Mouse (Mus musculus): Measurements from ENCODE around the gene Hoxb8.

Gene Hoxb8

DNA sequence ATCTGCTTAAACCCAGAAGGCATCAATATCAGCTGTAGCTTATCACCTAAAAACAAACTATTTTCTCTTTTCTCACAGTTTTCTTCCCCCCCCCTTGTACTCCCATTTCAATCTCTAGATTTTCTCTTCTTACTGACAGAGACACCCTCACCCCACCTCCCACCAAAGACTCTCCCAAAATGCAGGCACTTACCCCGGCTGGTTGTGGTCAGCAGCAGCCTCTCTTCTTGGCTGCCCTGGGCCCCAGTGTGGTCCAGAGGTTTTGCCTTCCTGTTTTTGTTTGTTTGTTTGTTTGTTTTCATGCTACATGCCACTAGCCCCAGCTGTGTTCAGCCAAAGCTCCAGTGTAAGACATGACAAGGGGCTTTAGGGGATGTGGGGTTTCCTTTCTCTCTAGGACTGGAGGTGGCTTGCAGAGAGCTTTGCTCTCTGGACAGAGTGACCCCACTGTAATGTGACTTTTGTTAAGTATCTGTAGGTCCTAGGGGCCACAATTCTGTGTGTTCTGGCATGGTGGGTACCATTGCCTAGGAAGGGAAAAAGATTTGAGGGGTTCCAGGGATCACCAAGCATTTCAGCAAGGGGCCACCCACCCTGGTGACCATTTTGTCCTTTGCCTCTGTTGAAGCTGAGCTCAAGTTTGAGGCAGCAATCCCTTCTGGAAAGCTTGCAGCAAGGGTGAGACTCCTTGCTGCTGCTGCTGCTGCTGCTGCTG is 13.5 kb upstream of the Hoxb8 start:
- no peak for DNase-seq (ENCODE audit: low spot score)

- DNase-seq (ENCODE audit: low spot score), result no peak
Measured at GRCm38 (mm10) chr11:96269869-96270268, 11.8 kb upstream of the Hoxb8 start.

- no peak for DNase-seq (ENCODE audit: low spot score)
Measured at GRCm38 (mm10) chr11:96270996-96271540, 10.6 kb upstream of the Hoxb8 start, which contains the start of gene Hoxb9. TSS of gene Hoxb9 (plus strand) at chr11:96271457.

GRCm38 (mm10) chr11:96271541-96272011 is 10.1 kb upstream of the Hoxb8 start:
- no peak for DNase-seq (ENCODE audit: low spot score)

DNA sequence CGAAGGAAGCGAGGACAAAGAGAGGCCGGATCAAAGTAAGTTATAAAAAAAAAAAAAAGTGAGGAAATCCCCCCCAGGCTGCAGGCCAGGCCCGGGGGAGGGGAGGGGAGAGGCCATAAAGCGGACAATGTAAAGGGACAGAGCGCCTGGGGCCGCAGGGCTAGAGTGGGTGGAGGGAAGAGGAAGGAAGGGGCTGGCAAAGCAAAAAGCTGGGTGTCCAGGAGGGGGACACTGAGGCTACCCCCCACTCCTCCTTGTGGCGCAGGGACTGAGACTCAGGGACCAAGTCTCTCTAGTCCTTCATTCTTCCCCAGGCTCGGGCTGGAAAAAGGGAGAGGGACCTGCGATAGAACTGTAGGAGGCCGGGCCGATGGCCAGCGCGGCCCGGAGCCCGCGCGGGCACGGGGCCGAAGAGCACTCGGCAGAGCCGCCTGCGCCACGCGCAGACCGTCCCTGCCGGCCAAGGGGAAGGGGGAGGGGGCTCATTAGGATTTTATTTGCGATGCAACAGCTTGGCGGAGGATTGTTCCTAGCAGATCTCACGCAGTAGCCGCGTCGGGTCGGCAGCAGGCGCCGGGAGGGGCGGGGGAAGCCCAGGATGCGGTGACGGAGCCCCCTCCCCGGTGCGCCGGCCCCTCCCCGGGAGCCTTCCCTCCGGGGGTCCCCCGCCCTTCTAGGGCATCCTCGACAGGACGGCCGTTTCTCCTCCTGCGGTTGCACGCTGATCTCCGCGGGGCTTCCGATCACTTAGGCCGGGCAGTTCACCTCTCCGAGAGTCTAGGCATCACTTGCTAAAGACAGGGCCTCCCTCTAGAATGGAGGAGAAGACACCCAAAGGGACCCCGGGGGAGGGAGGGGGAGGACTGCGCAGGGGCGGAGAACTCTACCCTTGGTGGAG is 9.4 kb upstream of the Hoxb8 start:
- no peak for DNase-seq (ENCODE audit: low spot score)

- DNase-seq (ENCODE audit: low spot score), result no peak
Measured at GRCm38 (mm10) chr11:96274428-96274827, 7.3 kb upstream of the Hoxb8 start.

GRCm38 (mm10) chr11:96275896-96276295 is 5.8 kb upstream of the Hoxb8 start:
- no peak for DNase-seq (ENCODE audit: low spot score)

- no peak for DNase-seq (ENCODE audit: low spot score)
Measured at GRCm38 (mm10) chr11:96277151-96278044, 4.3 kb upstream of the Hoxb8 start.

- no peak for DNase-seq (ENCODE audit: low spot score)
Measured at GRCm38 (mm10) chr11:96278324-96278723, 3.4 kb upstream of the Hoxb8 start.

DNA sequence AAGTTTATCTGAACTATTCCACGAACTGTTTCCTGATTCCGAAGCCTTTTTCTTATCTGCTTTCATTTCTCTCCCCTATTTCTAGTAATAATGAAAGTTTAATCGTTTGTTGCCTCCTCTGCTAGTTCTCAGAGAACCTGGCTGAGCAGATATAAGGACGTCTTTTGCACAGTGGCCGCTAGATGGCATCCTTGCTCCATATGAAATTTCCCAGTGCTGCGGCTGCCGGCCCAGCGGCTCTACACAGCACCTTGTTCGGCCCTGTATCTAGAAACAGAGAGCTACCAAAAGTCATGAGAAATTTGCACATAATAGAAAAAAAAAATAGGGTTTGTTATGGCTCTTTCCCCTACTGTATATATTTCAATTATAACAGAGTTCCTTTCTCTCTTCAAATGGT is 2.9 kb upstream of the Hoxb8 start:
- DNase-seq (ENCODE audit: low spot score), result peak; percentile 55

DNA sequence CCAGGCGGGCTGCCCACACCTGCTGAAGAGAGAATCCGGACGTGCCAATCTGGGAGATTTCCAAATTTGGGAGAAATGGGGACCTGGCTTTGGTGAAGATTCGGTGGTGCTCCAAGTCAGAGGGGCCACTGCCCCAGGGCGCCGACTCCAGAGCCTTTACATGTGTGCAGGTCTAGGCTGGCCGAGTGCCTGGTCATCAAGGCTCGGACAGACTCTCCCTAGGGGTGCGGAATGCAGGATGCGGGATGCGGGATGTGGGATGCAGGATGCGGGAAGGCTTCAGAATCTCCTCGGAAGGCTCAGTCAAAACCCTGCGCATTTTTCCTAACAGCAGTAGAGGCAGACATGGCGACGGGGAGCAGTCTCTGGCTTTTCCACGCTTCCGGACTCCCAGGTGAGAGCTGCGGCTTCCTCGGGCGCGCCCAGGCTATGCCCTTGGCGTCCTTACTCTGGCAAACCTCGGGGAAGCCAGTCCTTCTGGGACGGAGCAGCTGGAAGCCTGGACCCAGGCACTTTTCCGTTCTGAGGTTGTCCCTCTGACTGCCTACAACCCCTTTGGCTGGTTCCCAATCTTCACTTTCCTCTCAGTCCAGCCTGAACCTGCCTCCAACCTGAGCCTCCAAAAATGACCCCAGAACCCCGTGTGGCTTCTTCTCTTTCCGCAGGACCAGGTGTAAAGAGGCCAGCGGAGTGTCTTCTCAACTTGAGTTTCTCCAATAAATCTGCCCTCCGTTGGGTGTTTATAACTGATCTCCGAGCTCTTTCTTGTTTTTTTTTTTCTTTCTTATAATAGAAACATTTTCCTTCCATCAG is 2.1 kb upstream of the Hoxb8 start:
- no peak for DNase-seq (ENCODE audit: low spot score)

DNA sequence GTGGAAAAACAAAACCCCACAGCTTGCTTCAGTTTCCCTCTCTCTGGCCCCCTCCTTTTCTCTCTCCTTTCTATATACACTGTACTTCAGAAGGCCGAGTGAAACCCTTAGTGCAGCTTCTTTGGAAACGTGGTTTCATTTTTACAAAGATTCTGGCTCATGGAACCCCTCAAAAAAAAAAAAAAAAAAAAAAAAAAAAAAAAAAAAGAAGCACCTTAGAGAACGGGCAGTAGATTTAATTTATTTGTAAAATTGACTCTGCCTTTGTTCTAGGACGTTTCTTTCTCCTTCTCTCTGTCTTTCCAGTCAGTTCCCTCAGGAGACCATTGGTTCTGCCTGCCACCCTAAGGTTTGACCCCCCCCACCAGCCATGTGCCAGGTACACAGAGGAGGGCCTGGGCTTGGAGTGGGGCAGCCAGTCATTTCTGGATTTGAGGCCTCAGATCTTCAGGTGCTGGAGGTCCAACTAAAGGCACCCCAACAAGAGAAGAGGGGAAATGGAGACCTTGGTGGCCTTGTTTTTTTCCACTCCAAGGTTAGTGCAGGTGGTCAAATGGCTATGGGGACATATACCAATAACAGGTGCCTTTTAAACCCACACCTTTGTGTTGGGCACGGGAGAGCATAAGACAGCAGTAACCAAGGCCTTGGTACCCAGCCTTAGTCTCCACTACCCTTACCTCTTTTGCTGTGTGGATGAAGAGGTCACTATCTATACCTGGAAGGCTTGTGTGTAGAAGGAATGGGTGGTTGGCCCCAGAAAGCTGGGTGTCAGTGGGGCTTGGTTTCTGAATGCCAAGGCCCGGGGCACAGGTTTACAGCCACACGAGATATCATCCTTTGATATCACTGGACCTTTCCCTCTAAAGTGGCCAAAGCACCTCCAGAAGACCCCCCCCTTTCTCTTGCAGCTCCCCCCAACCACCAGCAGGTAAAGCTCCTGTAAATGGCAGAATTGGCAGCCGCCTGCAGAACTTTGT is 1.0 kb upstream of the Hoxb8 start:
- DNase-seq (ENCODE audit: low spot score), result no peak

GRCm38 (mm10) chr11:96281396-96281795 is 309 bp upstream of the Hoxb8 start:
- DNase-seq (ENCODE audit: low spot score), result no peak

- DNase-seq (ENCODE audit: low spot score), result no peak
Measured at GRCm38 (mm10) chr11:96282795-96283430, 1.2 kb downstream of the Hoxb8 start.

GRCm38 (mm10) chr11:96284041-96284749 is 2.5 kb downstream of the Hoxb8 start:
- no peak for DNase-seq (ENCODE audit: low spot score)

DNA sequence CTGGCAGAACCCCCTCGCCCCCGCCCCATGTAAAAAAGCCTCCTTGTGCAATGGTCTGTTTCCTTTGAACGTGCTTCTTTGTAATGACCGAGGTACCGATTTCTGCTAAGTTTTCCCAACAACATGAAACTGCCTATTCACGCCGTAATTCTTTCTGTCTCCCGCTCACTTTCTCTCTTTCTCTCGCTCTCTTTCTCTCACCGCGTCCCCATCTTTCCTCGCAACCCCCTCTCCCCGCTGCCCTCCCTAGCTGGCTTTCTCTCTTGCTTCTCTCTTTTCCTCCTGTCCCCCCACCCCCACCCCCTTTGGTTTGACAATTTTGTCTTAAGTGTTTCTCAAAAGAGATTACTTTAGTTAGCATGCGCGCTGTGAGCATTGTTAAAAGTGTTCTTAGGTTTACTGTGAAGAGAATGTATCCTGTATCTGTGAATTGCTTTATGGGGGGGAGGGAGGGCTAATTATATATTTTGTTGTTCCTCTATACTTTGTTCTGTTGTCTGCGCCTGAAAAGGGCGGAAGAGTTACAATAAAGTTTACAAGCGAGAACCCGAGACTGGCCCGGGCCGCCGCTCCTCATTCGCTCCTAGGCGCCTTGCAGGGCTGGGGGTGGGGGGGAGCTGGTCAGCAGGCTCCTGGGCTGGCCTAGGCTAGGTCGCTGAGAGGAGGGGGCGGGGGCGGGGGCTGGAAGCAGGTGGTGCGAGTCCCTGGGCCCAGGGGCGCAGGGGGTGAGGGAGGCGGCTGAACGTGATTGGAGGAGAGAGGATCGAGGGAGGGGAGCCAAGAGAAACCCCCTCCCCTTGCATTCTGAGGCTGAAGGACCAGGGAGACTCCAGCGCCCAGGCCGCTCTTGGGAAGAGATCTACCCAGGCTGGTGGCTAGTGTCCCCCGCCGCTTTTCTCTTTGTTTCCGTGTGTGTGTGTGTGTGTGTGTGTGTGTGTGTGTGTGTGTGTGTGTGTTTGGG is 3.3 kb downstream of the Hoxb8 start:
- DNase-seq (ENCODE audit: low spot score), result no peak

Data from left cerebral cortex, adult 11 months (tissue).